Mouse (Mus musculus) hindbrain, postnatal 0 days (tissue): ENCODE measurements at regions not wholly inside any gene's neighbourhood (a gene's known extent, or its start where the extent isn't known, plus 50 kb on each side); places are given as distances from the start of the nearest gene placed in this dataset.
A peak's percentile ranks its signal among the peaks of the same experiment; 100 is the strongest.

Experiments
- ATAC-seq: fragments of 200-750 bp; cut with Nextera tagmentation; 2 replicates; pipeline ENCODE4 v1.8.0; 2017; ENCODE audit warnings: mild to moderate bottlenecking, moderate TSS enrichment, moderate library complexity
- DNase-seq: peaks from one replicate; pipeline ENCODE4 v3.0.0-alpha.2; 2015; ENCODE audit warnings: low spot score
- H3K27ac ChIP-seq: fragments of 300-500 bp; sonication (generic); 2 replicates; pipeline ENCODE4 v1.5.1; 2014; ENCODE audit warnings: mild to moderate bottlenecking
- H3K27me3 ChIP-seq: fragments of 300-500 bp; sonication (generic); 2 replicates; pipeline ENCODE4 v1.6.1; 2014; ENCODE audit warnings: low read length, mixed read lengths; ENCODE audit not compliant: insufficient read depth
- H3K36me3 ChIP-seq: fragments of 300-500 bp; sonication (generic); 2 replicates; pipeline ENCODE4 v1.6.1; 2014; ENCODE audit warnings: low read length, mixed read lengths; ENCODE audit not compliant: insufficient read depth
- H3K4me1 ChIP-seq: fragments of 300-500 bp; sonication (generic); 2 replicates; pipeline ENCODE4 v1.6.1; 2014; ENCODE audit warnings: antibody characterized with exemption, low read length, mixed read lengths; ENCODE audit not compliant: insufficient read depth
- H3K4me2 ChIP-seq: fragments of 300-500 bp; sonication (generic); 2 replicates; pipeline ENCODE4 v1.6.1; 2014; ENCODE audit warnings: low read depth, mild to moderate bottlenecking, low read length, moderate library complexity, mixed read lengths
- H3K4me3 ChIP-seq: fragments of 300-500 bp; sonication (generic); 2 replicates; pipeline ENCODE4 v1.5.1; 2014; ENCODE audit warnings: low read length
- H3K9ac ChIP-seq: fragments of 300-500 bp; sonication (generic); replicated peaks from 2 replicates; pipeline ENCODE4 v1.6.1; 2014; ENCODE audit warnings: mild to moderate bottlenecking, low read length, moderate library complexity, mixed read lengths
- H3K9me3 ChIP-seq: fragments of 300-500 bp; sonication (generic); 2 replicates; pipeline ENCODE4 v1.6.1; 2016; ENCODE audit warnings: low read length, mixed read lengths
- CTCF ChIP-seq: IDR thresholded peaks from 2 replicates; pipeline ENCODE4 v1.5.1; 2016; ENCODE audit warnings: antibody characterized with exemption, control low read depth, low read depth
- WGBS: fragments of 180-500 bp; shearing (Covaris S2); extraction: QIAGEN DNeasy Blood & Tissue Kit; methylation state at CpG from one replicate; pipeline ENCODE4 v1.1.7; 2014; 5-methylcytosine and 5-hydroxymethylcytosine counted together

DNA sequence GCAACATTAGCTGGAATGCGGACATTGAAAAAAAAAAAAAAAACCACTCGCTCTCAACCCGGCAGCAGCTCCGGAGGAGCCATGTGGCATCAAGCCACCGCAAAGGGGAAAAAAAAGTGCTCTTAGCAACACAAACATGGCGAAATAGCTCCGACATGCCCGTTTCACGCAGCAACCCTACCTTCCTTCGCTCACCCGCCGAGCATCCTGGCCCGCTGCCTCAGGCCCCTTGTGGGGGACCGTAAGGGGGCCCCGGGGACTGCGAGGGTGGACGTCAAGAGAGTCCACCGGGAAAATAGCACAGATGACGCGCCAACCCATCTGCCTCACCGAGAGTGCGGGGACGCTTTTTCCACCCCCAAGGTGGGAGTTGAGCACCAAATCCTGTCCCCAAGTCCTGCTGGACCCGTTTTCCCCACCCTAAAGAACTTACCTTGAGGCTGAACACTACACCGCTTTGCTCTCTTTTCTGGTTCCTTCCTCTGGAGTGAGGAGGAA, 180.8 kb upstream of the Mkln1 start:
- Histone ChIP-seq H3K9ac (peak overlapping the region; percentile 59; the same call in 1 of the 2 replicates), H3K36me3 (no peaks in the 10 kb centered on the region), H3K9me3 (no peaks in the 10 kb centered on the region), H3K27me3 (peaks cover 10% of the 10 kb centered on the region; the same call in 1 of the 2 replicates), H3K4me3 (peak overlapping the region; percentile 77), H3K4me2 (peak overlapping the region; percentile 99), H3K27ac (peak overlapping the region; percentile 32; the same call in 1 of the 2 replicates), H3K4me1 (peaks cover 10% of the 10 kb centered on the region; the same call in 1 of the 2 replicates)
- ATAC-seq = peak; percentile 10; the same call in 1 of the 2 replicates
- DNase-seq = peak; percentile 67
- TF ChIP-seq CTCF = no peak
- WGBS = under 1% methylated on average over 25 of the region's 25 CpGs

DNA sequence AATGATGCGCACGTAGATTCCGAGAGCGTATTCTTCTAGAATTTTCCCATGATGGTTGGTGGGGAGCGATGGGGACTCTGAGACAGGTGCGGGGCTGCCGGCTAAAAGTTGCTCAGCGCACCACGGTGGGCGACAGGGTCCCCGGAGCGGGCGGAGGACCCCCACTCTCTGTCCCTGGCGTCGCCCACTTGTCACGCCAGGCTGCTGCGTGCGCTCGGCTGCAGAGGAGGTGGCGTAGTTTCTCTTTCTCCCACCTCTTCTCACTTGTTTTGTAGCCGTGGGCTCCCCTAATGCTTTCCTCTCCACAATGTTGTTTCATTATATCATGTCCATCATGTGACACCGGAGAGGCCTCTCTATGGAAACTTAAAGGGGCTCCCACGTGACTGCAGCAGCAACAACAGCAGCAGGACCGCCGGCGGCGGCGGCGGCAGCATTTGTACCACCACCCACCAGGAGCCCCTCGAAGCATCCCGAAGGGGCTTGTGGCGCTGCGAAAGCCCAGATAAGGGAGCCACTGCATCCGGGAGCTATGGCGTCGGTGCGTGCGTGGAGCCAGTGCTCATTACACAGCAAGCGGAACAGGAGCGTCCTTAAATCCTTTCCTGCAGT, 180.3 kb upstream of the Mkln1 start:
- Histone ChIP-seq H3K36me3 (no peaks in the 10 kb centered on the region), H3K4me3 (peak overlapping the region; percentile 77), H3K4me2 (peak overlapping the region; percentile 99), H3K9me3 (no peaks in the 10 kb centered on the region), H3K9ac (peak overlapping the region; percentile 59; the same call in 1 of the 2 replicates), H3K27me3 (peaks cover 10% of the 10 kb centered on the region; the same call in 1 of the 2 replicates), H3K4me1 (peaks cover 10% of the 10 kb centered on the region; the same call in 1 of the 2 replicates), H3K27ac (peak overlapping the region; percentile 32; the same call in 1 of the 2 replicates)
- TF ChIP-seq CTCF = no peak
- WGBS = 1% methylated on average over 40 of the region's 40 CpGs
- DNase-seq (peak; percentile 63), ATAC-seq (0 out of 2 replicates have a peak, but pooled peaks have one; percentile 25)

DNA sequence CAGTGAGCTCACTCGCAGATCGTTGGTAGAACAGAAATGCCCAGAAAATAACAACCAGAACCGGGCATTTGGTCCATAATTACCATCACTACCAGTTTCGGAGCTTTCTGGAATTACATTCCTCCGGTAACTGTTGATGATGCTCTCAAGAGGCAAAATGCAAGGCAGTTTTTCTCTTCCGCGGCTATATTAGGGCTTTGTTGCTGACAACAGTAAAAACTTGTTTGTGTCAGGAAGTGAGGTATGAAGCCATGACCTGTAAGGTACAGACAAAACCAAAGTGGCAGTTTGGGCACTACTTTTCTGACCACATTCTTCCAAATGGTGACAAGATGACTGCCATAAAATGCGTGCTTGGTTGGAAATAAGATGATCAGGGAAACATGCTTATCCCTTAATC, 179.7 kb upstream of the Mkln1 start:
- H3K27me3 ChIP-seq = peaks cover 10% of the 10 kb centered on the region; the same call in 1 of the 2 replicates
- H3K9me3 ChIP-seq = no peaks in the 10 kb centered on the region
- ATAC-seq (no peak), DNase-seq (no peak)
- H3K36me3 ChIP-seq = no peaks in the 10 kb centered on the region
- H3K27ac ChIP-seq = peak overlapping the region; percentile 32; the same call in 1 of the 2 replicates
- WGBS = 26% methylated on average over 8 of the region's 8 CpGs
- H3K4me3 ChIP-seq = peak overlapping the region; percentile 77
- H3K4me2 ChIP-seq = peak overlapping the region; percentile 99
- peaks cover 10% of the 10 kb centered on the region; the same call in 1 of the 2 replicates for H3K4me1 ChIP-seq
- TF ChIP-seq CTCF = no peak
- no peak overlapping the region for H3K9ac ChIP-seq

DNA sequence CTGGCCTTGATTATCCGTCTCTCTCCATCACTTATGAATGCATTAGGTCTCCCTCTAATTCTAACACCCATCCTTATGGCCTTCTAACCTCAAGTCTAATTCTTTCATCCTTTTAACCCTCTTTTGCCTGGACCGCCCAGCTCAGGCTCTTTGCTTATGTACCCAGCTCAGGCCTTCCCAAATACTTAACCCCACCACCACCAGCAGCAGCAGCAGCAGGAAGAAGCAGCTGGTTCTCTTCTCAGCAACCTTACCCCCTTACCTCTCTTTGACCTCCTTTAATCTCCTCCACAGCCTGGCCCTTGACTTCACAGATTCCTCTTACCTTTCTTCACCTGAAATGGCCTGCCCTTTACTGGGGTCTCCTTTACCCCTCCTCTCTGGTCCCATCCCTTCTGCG, 178.8 kb upstream of the Mkln1 start:
- 48% methylated on average over 3 of the region's 3 CpGs for WGBS
- Histone ChIP-seq H3K9me3 (no peaks in the 10 kb centered on the region), H3K9ac (peak overlapping the region; percentile 39), H3K27me3 (peaks cover 10% of the 10 kb centered on the region; the same call in 1 of the 2 replicates), H3K4me3 (peak overlapping the region; percentile 39), H3K36me3 (no peaks in the 10 kb centered on the region), H3K4me1 (peaks cover 10% of the 10 kb centered on the region; the same call in 1 of the 2 replicates), H3K4me2 (peak overlapping the region; percentile 99), H3K27ac (no peak overlapping the region)
- no peak for TF ChIP-seq CTCF
- ATAC-seq (no peak), DNase-seq (no peak)

DNA sequence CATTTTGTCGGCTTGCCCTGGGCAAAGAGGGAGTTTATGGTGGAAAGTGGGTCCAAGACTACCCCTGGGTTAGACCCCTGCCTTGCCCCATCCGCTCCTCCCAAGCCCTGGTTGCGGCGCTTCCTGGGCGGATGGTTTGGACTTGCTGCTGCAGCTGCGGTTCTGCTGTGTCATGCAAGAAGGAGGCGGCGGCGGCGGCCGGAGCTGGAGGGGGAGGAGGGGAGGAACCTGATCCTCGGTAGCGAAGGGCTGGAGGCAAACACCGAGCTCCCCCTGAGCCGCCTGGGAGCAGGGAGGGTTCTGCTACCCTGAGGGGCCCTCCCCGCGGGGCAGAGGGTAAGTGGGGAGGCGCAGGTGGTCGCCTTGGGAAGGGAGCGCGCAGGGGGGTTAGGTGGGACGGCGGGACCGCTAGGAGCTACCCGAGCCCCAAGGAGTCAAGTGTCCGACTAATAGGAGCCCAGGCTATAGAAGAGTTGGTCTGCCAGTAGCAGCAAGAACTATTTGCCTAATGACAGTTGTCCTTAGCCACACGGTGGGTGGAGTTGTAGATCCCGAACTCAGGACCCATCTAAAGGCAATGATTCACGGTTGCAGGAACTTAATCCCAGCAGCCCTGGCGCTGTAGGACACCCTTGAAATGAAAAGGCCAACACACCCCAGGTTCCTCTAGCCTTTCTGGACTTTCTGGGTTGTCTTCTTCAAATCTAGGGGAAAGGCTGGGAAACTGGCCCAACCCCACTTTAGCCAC, 178.2 kb upstream of the Mkln1 start:
- DNase-seq (peak; percentile 57), ATAC-seq (no peak)
- H3K36me3 ChIP-seq = no peaks in the 10 kb centered on the region
- peak overlapping the region; percentile 39 for H3K4me3 ChIP-seq
- WGBS = 2% methylated on average over 30 of the region's 30 CpGs
- H3K4me1 ChIP-seq = peaks cover 10% of the 10 kb centered on the region; the same call in 1 of the 2 replicates
- H3K9ac ChIP-seq = peak overlapping the region; percentile 39
- no peaks in the 10 kb centered on the region for H3K9me3 ChIP-seq
- peak overlapping the region; percentile 99 for H3K4me2 ChIP-seq
- TF ChIP-seq CTCF = no peak
- H3K27me3 ChIP-seq = peaks cover 10% of the 10 kb centered on the region; the same call in 1 of the 2 replicates
- no peak overlapping the region for H3K27ac ChIP-seq

DNA sequence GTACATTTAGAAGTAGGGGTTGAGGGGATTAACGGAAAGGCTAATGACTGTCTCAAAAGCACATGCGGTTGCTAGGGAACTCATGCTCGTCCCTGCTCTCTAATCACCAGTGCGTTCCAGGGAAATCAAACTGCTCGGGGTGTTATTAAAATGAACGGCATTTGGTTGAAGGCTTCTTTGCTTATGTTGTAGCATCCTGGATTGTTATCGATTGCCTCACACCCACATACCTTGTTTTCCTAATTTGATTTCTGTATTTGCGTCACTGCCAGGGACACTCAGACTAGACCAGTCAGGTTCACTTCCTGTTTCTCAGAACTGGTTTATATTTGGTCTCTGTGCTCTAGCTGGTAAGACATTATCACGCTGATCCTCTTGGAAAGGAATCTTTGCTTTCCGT, 177.0 kb upstream of the Mkln1 start:
- peak; percentile 52 for DNase-seq
- H3K27me3 ChIP-seq = peaks cover 10% of the 10 kb centered on the region; the same call in 1 of the 2 replicates

More for the DNA sequence above, 177.0 kb upstream of the Mkln1 start:
- Histone ChIP-seq H3K4me1 (peaks cover 10% of the 10 kb centered on the region; the same call in 1 of the 2 replicates), H3K4me3 (no peak overlapping the region), H3K27ac (no peak overlapping the region), H3K4me2 (peak overlapping the region; percentile 99), H3K9me3 (no peaks in the 10 kb centered on the region), H3K9ac (no peak overlapping the region), H3K36me3 (no peaks in the 10 kb centered on the region)
- 20% methylated on average over 10 of the region's 10 CpGs for WGBS
- TF ChIP-seq CTCF = no peak
- no peak for ATAC-seq
